Mouse (Mus musculus) forebrain, embryonic 10.5 days (tissue): ENCODE measurements around the gene Egf. TPM values are rescaled to one million over a fixed set of nuclear protein-coding genes. Genes with fewer than 3 reads are reported as not detected.

Experiments used
- DNase-seq: peaks from one replicate; pipeline ENCODE4 v3.0.0-alpha.2; 2017; ENCODE audit warnings: low spot score; ENCODE audit errors: extremely low spot score
- H3K27ac ChIP-seq: fragments of 300-500 bp; sonication (generic); 2 replicates; pipeline ENCODE4 v1.5.1; 2016; ENCODE audit warnings: mild to moderate bottlenecking
- H3K27me3 ChIP-seq: fragments of 300-500 bp; sonication (generic); 2 replicates; pipeline ENCODE4 v1.6.1; 2016; ENCODE audit warnings: mild to moderate bottlenecking; ENCODE audit not compliant: poor library complexity, severe bottlenecking
- H3K36me3 ChIP-seq: fragments of 300-500 bp; sonication (generic); replicated peaks from 2 replicates; pipeline ENCODE4 v1.6.1; 2016; ENCODE audit warnings: mild to moderate bottlenecking, moderate library complexity
- H3K4me1 ChIP-seq: fragments of 300-500 bp; sonication (generic); 2 replicates; pipeline ENCODE4 v1.6.1; 2016
- H3K4me3 ChIP-seq: fragments of 300-500 bp; sonication (generic); 2 replicates; pipeline ENCODE4 v1.5.1; 2016; ENCODE audit warnings: mild to moderate bottlenecking, moderate library complexity
- H3K9me3 ChIP-seq: fragments of 300-500 bp; sonication (generic); 2 replicates; pipeline ENCODE4 v1.6.1; 2016; ENCODE audit warnings: mild to moderate bottlenecking, moderate library complexity
- WGBS: fragments of 180-500 bp; shearing (Covaris S2); methylation state at CpG from one replicate; pipeline ENCODE4 v1.1.7; 2016; 5-methylcytosine and 5-hydroxymethylcytosine counted together
- polyA plus RNA-seq: library from polyadenylated mRNA; unstranded; fragments of >200 nt; fragmentation: Nextera tagmentation; extraction: Ambion mirVana; gene quantifications from 2 replicates; pipeline ENCODE4 v1.2.1, GENCODE M21; 2016

The Egf gene
- polyA plus RNA-seq, 1 experiment from 2014 or later = 1.8 TPM

GRCm38 (mm10) chr3:129744803-129745202, 10.3 kb downstream of the Egf start:
- no peaks in the 10 kb centered on the region for H3K27me3 ChIP-seq
- no peak overlapping the region for H3K4me3 ChIP-seq
- no peaks in the 10 kb centered on the region for H3K9me3 ChIP-seq
- H3K36me3 ChIP-seq = no peaks in the 10 kb centered on the region
- WGBS = 51% methylated on average over 8 of the region's 8 CpGs
- DNase-seq = peak; percentile 42
- H3K27ac ChIP-seq = no peak overlapping the region
- H3K4me1 ChIP-seq = no peaks in the 10 kb centered on the region

GRCm38 (mm10) chr3:129742781-129743180, 12.3 kb downstream of the Egf start:
- no peaks in the 10 kb centered on the region for H3K27me3 ChIP-seq
- DNase-seq = no peak

DNA sequence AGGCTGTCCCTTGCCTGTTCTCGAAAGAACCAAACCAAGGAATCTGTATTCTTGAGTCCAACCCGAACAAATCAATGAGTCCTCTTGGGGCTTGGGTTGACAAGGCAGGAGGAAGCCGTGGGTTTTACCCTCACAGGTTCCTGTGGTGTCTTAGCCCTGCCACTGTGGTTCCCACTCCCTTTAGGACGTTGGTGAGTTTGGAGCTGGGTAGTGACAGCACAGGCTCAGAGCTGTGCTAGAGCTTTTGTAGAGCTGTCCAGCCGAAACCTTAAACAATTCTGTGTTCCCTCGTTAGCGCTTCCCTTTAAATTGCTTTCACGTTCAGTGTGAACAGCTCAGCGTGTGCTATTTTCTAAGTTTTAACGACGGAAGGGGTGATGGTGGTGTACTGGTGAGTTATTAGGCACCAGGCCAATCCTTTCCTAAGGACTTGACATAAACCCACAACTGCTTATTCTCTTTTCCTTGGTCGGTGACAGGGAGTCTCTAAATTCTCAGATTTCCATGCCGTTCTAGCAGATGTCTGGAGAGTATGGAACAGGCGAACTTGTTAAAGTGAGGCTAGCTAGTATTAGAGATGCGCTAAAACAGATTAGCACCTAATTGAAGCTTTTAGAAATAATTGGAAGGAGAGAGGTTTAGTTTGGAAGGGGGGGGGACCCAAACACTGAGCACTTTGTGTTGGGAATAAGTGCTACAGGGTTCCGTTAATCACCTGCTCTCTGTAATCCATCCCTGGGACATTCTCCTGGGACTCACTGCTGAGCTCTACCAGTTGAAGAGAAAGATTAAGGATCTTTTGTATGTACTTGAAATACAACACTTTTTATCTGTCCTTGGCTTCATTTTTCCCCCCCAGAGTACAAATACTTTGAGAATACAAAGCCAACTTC, 16.6 kb downstream of the Egf start:
- Histone ChIP-seq H3K27me3 (no peaks in the 10 kb centered on the region), H3K4me3 (no peak overlapping the region), H3K36me3 (no peaks in the 10 kb centered on the region), H3K27ac (no peak overlapping the region), H3K9me3 (no peaks in the 10 kb centered on the region), H3K4me1 (peaks cover 11% of the 10 kb centered on the region; the same call in 1 of the 2 replicates)
- DNase-seq = no peak
- WGBS = 62% methylated on average over 16 of the region's 16 CpGs

More at GRCm38 (mm10) chr3:129742781-129743180, 12.3 kb downstream of the Egf start:
- Histone ChIP-seq H3K4me1 (peaks cover 11% of the 10 kb centered on the region; the same call in 1 of the 2 replicates), H3K4me3 (no peak overlapping the region), H3K36me3 (no peaks in the 10 kb centered on the region), H3K9me3 (no peaks in the 10 kb centered on the region), H3K27ac (no peak overlapping the region)
- WGBS = 79% methylated on average over 6 of the region's 6 CpGs

DNA sequence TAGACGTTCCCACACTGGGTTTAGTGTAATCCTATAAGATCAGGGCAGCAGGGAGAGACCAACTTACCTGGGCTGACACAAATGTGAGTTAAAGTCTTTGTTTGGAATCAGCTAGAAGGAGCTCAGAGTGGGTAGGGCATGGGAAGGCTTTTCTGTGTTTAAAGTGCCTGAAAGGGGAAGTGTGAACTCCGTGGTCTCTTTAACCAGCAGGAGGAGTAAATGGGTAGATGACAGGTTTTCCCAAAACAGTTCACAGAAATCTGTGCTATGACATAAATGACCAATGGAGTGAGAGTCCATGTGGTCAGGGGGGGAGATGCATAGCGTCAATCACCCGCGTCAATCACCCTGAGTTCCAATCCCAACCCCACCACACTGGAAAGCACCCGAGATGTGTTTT, 23.5 kb downstream of the Egf start:
- peaks cover 3% of the 10 kb centered on the region; the same call in 1 of the 2 replicates for H3K27me3 ChIP-seq
- no peak for DNase-seq
- no peaks in the 10 kb centered on the region for H3K36me3 ChIP-seq
- H3K4me3 ChIP-seq = no peak overlapping the region
- 86% methylated on average over 6 of the region's 6 CpGs for WGBS
- peaks cover 8% of the 10 kb centered on the region for H3K4me1 ChIP-seq
- no peak overlapping the region for H3K27ac ChIP-seq
- H3K9me3 ChIP-seq = no peaks in the 10 kb centered on the region

- peak; percentile 35 for DNase-seq
- WGBS = 30% methylated on average over 8 of the region's 8 CpGs
- Histone ChIP-seq H3K36me3 (no peaks in the 10 kb centered on the region), H3K9me3 (no peaks in the 10 kb centered on the region), H3K4me1 (peaks cover 12% of the 10 kb centered on the region), H3K27ac (no peak overlapping the region), H3K4me3 (no peak overlapping the region), H3K27me3 (peaks cover 3% of the 10 kb centered on the region; the same call in 1 of the 2 replicates)
Measured at GRCm38 (mm10) chr3:129730426-129730825, 24.7 kb downstream of the Egf start.

DNA sequence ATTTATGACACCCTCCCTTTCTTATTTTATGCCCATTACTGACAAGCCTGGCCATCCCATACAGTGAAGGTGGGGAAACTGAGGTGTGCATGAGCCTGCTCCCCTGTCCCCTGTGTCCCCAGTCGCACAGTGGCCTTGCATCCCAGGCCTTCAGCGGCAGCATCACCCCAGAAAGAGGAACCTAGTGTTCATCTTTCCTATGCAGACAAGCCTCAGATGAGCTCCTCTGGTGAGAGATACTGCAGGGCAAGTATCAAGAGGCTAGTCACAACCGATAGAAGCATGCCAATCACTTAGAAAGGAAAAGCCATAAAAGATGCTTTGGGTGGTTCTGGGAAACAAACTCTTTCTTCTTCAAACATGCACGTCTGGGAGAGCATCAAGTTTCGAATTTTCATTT, 25.2 kb downstream of the Egf start:
- Histone ChIP-seq H3K4me1 (peaks cover 12% of the 10 kb centered on the region), H3K4me3 (no peak overlapping the region), H3K27me3 (peaks cover 3% of the 10 kb centered on the region; the same call in 1 of the 2 replicates), H3K9me3 (no peaks in the 10 kb centered on the region), H3K36me3 (no peaks in the 10 kb centered on the region), H3K27ac (no peak overlapping the region)
- DNase-seq = no peak
- 82% methylated on average over 5 of the region's 5 CpGs for WGBS

- WGBS = 80% methylated on average over 5 of the region's 5 CpGs
- no peak for DNase-seq
Measured at GRCm38 (mm10) chr3:129725592-129725991, 29.5 kb downstream of the Egf start.

DNA sequence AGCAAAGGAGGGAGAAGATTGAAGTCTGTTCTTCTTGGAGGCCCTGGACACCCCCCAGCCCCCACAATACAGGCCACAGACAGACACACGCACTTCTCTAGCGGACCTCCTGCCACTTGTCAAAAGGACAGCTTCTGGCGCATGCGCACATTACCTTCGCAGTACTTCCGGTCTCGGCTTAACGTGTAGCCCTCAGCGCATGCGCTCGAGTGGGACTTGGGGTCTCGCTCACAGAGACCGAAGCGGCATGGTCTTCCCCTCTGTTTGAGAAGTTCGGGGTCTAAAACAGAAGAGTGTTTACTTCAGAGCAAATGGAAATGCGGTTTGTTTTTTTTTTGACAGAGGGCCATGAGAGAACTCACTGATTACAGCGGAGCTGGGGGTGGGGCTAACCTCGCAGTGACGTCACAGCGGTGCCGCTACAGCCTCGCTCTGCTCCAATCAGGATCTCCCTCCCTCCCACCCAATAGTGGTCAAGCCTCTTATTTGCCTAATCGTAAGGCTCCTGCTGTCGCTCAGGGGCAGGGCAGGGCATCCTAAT, 30.1 kb downstream of the Egf start:
- WGBS = under 1% methylated on average over 24 of the region's 24 CpGs
- peak; percentile 90 for DNase-seq
- Histone ChIP-seq H3K36me3 (no peaks in the 10 kb centered on the region), H3K27ac (peak overlapping the region; percentile 89), H3K27me3 (peaks cover 3% of the 10 kb centered on the region; the same call in 1 of the 2 replicates), H3K4me1 (peaks cover 10% of the 10 kb centered on the region), H3K4me3 (peak overlapping the region; percentile 61), H3K9me3 (no peaks in the 10 kb centered on the region)

More at GRCm38 (mm10) chr3:129725592-129725991, 29.5 kb downstream of the Egf start:
- peak overlapping the region; percentile 61 for H3K4me3 ChIP-seq
- peaks cover 10% of the 10 kb centered on the region for H3K4me1 ChIP-seq
- no peaks in the 10 kb centered on the region for H3K9me3 ChIP-seq
- H3K27me3 ChIP-seq = peaks cover 3% of the 10 kb centered on the region; the same call in 1 of the 2 replicates
- H3K36me3 ChIP-seq = no peaks in the 10 kb centered on the region
- H3K27ac ChIP-seq = no peak overlapping the region

- no peak for DNase-seq
- peak overlapping the region; percentile 89 for H3K27ac ChIP-seq
- H3K36me3 ChIP-seq = no peaks in the 10 kb centered on the region
- 68% methylated on average over 5 of the region's 5 CpGs for WGBS
- H3K4me1 ChIP-seq = peaks cover 10% of the 10 kb centered on the region
- peak overlapping the region; percentile 61 for H3K4me3 ChIP-seq
- no peaks in the 10 kb centered on the region for H3K27me3 ChIP-seq
- no peaks in the 10 kb centered on the region for H3K9me3 ChIP-seq
Measured at GRCm38 (mm10) chr3:129724505-129724904, 30.6 kb downstream of the Egf start.

GRCm38 (mm10) chr3:129723311-129723710, 31.8 kb downstream of the Egf start:
- Histone ChIP-seq H3K4me3 (no peak overlapping the region), H3K9me3 (no peaks in the 10 kb centered on the region), H3K36me3 (no peaks in the 10 kb centered on the region), H3K27ac (no peak overlapping the region), H3K4me1 (peaks cover 10% of the 10 kb centered on the region), H3K27me3 (no peaks in the 10 kb centered on the region)
- 79% methylated on average over 4 of the region's 4 CpGs for WGBS
- DNase-seq = no peak

DNA sequence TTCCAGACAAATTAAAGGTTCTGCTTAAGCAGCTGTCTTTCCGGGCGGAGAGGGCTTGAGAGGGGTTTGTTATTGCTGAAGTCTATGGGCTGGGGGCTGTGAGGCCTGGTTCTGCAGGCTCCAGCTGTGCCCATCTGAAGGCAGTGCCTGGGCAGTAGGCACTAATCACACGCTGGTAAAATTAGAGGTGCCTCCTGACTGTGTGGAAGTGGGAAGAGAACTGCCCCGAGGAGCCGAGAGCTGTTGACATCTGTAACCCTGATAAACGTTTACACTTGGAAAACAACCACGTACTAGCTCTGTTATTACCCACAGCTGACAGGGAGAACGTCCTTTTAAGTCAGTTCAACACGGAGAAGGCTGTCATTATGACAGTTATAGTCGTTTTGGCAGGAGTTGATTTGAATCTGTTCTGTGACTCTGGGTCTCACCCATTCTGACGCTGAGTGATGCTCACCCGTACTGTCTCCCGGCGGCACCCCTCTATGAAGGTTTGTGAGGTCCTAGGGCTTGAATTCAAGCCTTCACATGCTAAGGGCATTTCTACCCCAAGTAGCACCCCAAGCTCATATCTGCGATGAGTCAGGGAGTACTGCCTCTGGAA, 40.5 kb downstream of the Egf start:
- Histone ChIP-seq H3K4me1 (no peaks in the 10 kb centered on the region), H3K9me3 (no peaks in the 10 kb centered on the region), H3K27me3 (no peaks in the 10 kb centered on the region), H3K36me3 (peaks cover 9% of the 10 kb centered on the region; the same call in 1 of the 2 replicates), H3K27ac (no peak overlapping the region), H3K4me3 (no peak overlapping the region)
- 88% methylated on average over 15 of the region's 15 CpGs for WGBS
- DNase-seq = no peak

GRCm38 (mm10) chr3:129708157-129708556, 47.0 kb downstream of the Egf start:
- peak; percentile 42 for DNase-seq
- Histone ChIP-seq H3K9me3 (no peaks in the 10 kb centered on the region), H3K27ac (no peak overlapping the region), H3K4me3 (no peak overlapping the region), H3K36me3 (no peaks in the 10 kb centered on the region), H3K27me3 (no peaks in the 10 kb centered on the region), H3K4me1 (0 out of 2 replicates have a peak, but pooled peaks cover 2% of the 10 kb centered on the region)
- WGBS = 23% methylated on average over 5 of the region's 5 CpGs
